In the genomic region with DNA sequence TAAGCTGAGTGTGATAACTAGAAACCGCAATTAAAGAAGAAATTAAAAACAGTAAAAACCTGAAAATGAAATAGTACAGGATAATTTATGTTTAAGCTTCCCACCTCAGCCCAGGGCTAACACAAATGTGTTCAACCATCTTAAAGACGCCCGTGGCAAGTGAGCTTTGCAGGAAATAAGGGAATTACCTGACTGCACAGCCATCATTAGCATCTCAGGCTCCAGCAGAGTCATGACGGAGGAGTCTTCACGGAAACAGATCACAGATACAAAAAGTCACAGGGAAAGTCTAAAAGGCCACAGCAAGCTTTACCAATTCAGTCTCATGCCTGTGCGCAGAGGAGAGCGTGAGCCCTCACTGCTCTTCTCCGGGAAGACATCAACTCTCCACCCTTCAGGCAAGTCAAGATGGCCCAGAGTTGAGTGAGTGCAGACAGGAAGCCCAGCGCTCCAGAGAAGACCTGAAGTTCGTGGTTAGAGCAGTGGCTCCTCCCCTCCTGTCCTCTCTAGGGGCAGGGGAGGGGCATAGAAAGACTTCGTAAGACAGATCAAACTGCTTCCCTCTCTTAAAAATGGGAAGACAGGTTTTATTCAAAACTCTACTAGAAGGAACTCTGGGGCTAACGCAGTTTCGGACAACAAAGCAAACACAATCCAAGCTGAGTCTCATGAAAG, we compare ENCODE assay signal across 8 mouse cellular contexts.
A peak's percentile ranks its signal among the peaks of the same experiment; 100 is the strongest.
DNase-seq lines count a peak whose midpoint lies in the region; ATAC-seq and TF ChIP-seq lines count a peak whose summit lies in the region.

No protein-coding gene starts in this region.

- 47% methylated on average over 13 of the region's 13 CpGs for WGBS in heart, postnatal 0 days
- WGBS in liver, adult 2 months: 79% methylated on average over 13 of the region's 13 CpGs
- 42% methylated on average over 13 of the region's 13 CpGs for WGBS in neural tube, embryonic 14.5 days

- no peaks in the 10 kb centered on the region for H3K27me3 ChIP-seq in heart, postnatal 0 days (ENCODE audit: control insufficient read depth, insufficient read depth, low read length)
- no peaks in the 10 kb centered on the region for H3K27me3 ChIP-seq in liver, adult 2 months (ENCODE audit: control insufficient read depth, insufficient read depth, low read length)
- no peaks in the 10 kb centered on the region for H3K27me3 ChIP-seq in neural tube, embryonic 14.5 days (ENCODE audit: control insufficient read depth, insufficient read depth, low read length)

- no peaks in the 10 kb centered on the region for H3K9me3 ChIP-seq in heart, postnatal 0 days (replicated peaks; ENCODE audit: control insufficient read depth, low read length)
- no peaks in the 10 kb centered on the region for H3K9me3 ChIP-seq in neural tube, embryonic 14.5 days (ENCODE audit: control insufficient read depth, low read length)

- no peak for TF ChIP-seq CTCF in cortical plate, adult 2 months (IDR thresholded peaks at IDR 0.05; ENCODE audit: extremely low read depth, insufficient read depth, low read length)
- no peak for TF ChIP-seq CTCF in heart, postnatal 0 days (IDR thresholded peaks at IDR 0.05; ENCODE audit: low read depth)
- TF ChIP-seq CTCF in liver, adult 2 months (IDR thresholded peaks at IDR 0.05; ENCODE audit: low read depth, low read length): no peak

- peak; percentile 55; the same call in 1 of the 2 replicates for ATAC-seq in heart, postnatal 0 days (ENCODE audit: insufficient read depth, low read depth)
- no peak for ATAC-seq in neural tube, embryonic 14.5 days (ENCODE audit: low read depth)

- H3K4me1 ChIP-seq in cortical plate, adult 2 months (ENCODE audit: control insufficient read depth, insufficient read depth, low read length): peaks cover 13% of the 10 kb centered on the region
- peaks cover 23% of the 10 kb centered on the region for H3K4me1 ChIP-seq in heart, postnatal 0 days (ENCODE audit: control insufficient read depth, insufficient read depth)
- peaks cover 2% of the 10 kb centered on the region; the same call in 1 of the 2 replicates for H3K4me1 ChIP-seq in liver, adult 2 months (ENCODE audit: control insufficient read depth, insufficient read depth, low read length)
- peaks cover 17% of the 10 kb centered on the region for H3K4me1 ChIP-seq in neural tube, embryonic 14.5 days (ENCODE audit: control insufficient read depth, insufficient read depth, low read length)

- H3K9ac ChIP-seq in heart, postnatal 0 days (replicated peaks; ENCODE audit: low read depth, low read length): no peak overlapping the region
- H3K9ac ChIP-seq in liver, adult 2 months (ENCODE audit: low read depth, low read length): no peak overlapping the region
- no peak overlapping the region for H3K9ac ChIP-seq in neural tube, embryonic 14.5 days (replicated peaks; ENCODE audit: low read depth, low read length)

- TF ChIP-seq POLR2A in cortical plate, adult 2 months (IDR thresholded peaks at IDR 0.05; ENCODE audit: extremely low read depth, insufficient read depth, low read length): peak; percentile 78
- TF ChIP-seq POLR2A in liver, adult 2 months (IDR thresholded peaks at IDR 0.05; ENCODE audit: extremely low read depth, insufficient read depth, low read length): no peak

- H3K79me2 ChIP-seq in liver, adult 2 months (ENCODE audit: control insufficient read depth, insufficient read depth, low read length): peaks cover 10% of the 10 kb centered on the region; the same call in 1 of the 2 replicates

- peak; percentile 46 to 62 for DNase-seq in right cerebral cortex, adult 2 months (ENCODE audit: low spot score in 2 of 2)
- no peak for DNase-seq in right cerebral cortex, postnatal 4 days
- no peak for DNase-seq in heart, postnatal 0 days (ENCODE audit: low spot score)
- DNase-seq in liver, adult 2 months (ENCODE audit: extremely low read depth, low read depth, low spot score): peak; percentile 36
- DNase-seq in cerebellum, postnatal 4 days (ENCODE audit: low spot score in 2 of 2): no peak
- DNase-seq in retina, embryonic 14.5 days (ENCODE audit: low spot score): no peak

- H3K4me3 ChIP-seq in cortical plate, adult 2 months (ENCODE audit: insufficient read depth, low read length): peak overlapping the region; percentile 78
- H3K4me3 ChIP-seq in heart, postnatal 0 days (ENCODE audit: low read depth, low read length): peak overlapping the region; percentile 26
- H3K4me3 ChIP-seq in liver, adult 2 months (ENCODE audit: insufficient read depth, low read depth, low read length): peak overlapping the region; percentile 35
- H3K4me3 ChIP-seq in neural tube, embryonic 14.5 days (ENCODE audit: low read depth, low read length): no peak overlapping the region

- TF ChIP-seq EP300 in heart, postnatal 0 days (IDR thresholded peaks at IDR 0.05; ENCODE audit: low read depth): no peak

- peak overlapping the region; percentile 39 for H3K4me2 ChIP-seq in heart, postnatal 0 days (ENCODE audit: low read depth, low read length)
- H3K4me2 ChIP-seq in neural tube, embryonic 14.5 days (ENCODE audit: low read depth, low read length): peak overlapping the region; percentile 21; the same call in 1 of the 2 replicates

- peak overlapping the region; percentile 91 for H3K27ac ChIP-seq in cortical plate, adult 2 months (ENCODE audit: insufficient read depth, low read length)
- H3K27ac ChIP-seq in heart, postnatal 0 days (ENCODE audit: low read depth): no peak overlapping the region
- peak overlapping the region; percentile 10; the same call in 1 of the 2 replicates for H3K27ac ChIP-seq in liver, adult 2 months (replicated peaks; ENCODE audit: insufficient read depth, low read depth, low read length)
- no peak overlapping the region for H3K27ac ChIP-seq in neural tube, embryonic 14.5 days (ENCODE audit: low read depth, low read length)

- no peaks in the 10 kb centered on the region for H3K36me3 ChIP-seq in heart, postnatal 0 days (replicated peaks; ENCODE audit: control insufficient read depth, insufficient read depth, low read length)
- H3K36me3 ChIP-seq in liver, adult 2 months (ENCODE audit: control insufficient read depth, insufficient read depth, low read length): no peaks in the 10 kb centered on the region
- H3K36me3 ChIP-seq in neural tube, embryonic 14.5 days (ENCODE audit: control insufficient read depth, insufficient read depth, low read length): no peaks in the 10 kb centered on the region

Comparison
In these comparisons a context has a peak if more than half of its experiments do, and no peak if none do; other contexts are left out.
1. DNase-seq: peak in right cerebral cortex, adult 2 months (2 of 2) and liver, adult 2 months (single experiment); none in right cerebral cortex, postnatal 4 days (single experiment), heart, postnatal 0 days (single experiment), cerebellum, postnatal 4 days (0 of 2) and retina, embryonic 14.5 days (single experiment).
2. H3K27ac ChIP-seq: peak in cortical plate, adult 2 months (single experiment) and liver, adult 2 months (single experiment); none in heart, postnatal 0 days (single experiment) and neural tube, embryonic 14.5 days (single experiment).